Mouse (Mus musculus) Patski (cell line): Measurements from ENCODE around the gene Mdc1. TPM values are rescaled to one million over a fixed set of nuclear protein-coding genes. Genes with fewer than 3 reads are reported as not detected.
A peak's percentile ranks its signal among the peaks of the same experiment; 100 is the strongest.

Source experiments
- ATAC-seq: fragments of 100-300 bp; one replicate; pipeline ENCODE4 v1.8.0; 2021
- CTCF ChIA-PET: fragments of 350-600 bp; sonication (Branson Sonifier 250); formaldehyde crosslinking; loops from one replicate; lab custom pipeline; 2022; ENCODE audit warnings: inconsistent platforms; lab: Charles Lee
- POLR2A ChIA-PET: fragments of 350-600 bp; sonication (Branson Sonifier 250); formaldehyde crosslinking; loops from one replicate; lab custom pipeline; 2022; ENCODE audit warnings: antibody characterized with exemption, inconsistent platforms; lab: Charles Lee
- DNase-seq: peaks from one replicate; pipeline ENCODE4 v3.0.0-alpha.2; 2011; ENCODE audit warnings: low read depth, low spot score
- H3K27me3 ChIP-seq: fragments of 371-371 bp; one replicate; pipeline ENCODE4 v1.5.1; 2021
- CTCF ChIP-seq: fragments of 100-300 bp; IDR thresholded peaks from one replicate; pipeline ENCODE4 v1.5.1; 2021
- in situ Hi-C: fragments of 300-500 bp; cut with MboI; formaldehyde crosslinking; loops from 3 replicates; pipeline ENCODE4 v1.11.1; 2018; ENCODE audit warnings: low pct_unique_long_range_greater_than_20kb, mixed read lengths
- polyA plus RNA-seq: library from polyadenylated mRNA; unstranded; gene quantifications from one replicate; pipeline ENCODE4 v1.2.3, GENCODE M21; 2021

Gene Mdc1
- polyA plus RNA-seq, 1 experiment from 2014 or later, result 23.9 TPM

GRCm38 (mm10) chr17:35810900-35811648, 30.2 kb upstream of the Mdc1 start:
- ATAC-seq (no peak), DNase-seq (no peak)
- in situ Hi-C loops, result loop anchor here (5.0 kb wide), 1 partner anchor 34 kb away; no protein-coding TSS in a partner anchor
- H3K27me3 ChIP-seq, result no peaks in the 10 kb centered on the region
- ChIA-PET CTCF (interaction anchor here (0.7 to 1.8 kb wide), 5 partner anchors 10 to 85 kb away, joined by 3 to 5 read pairs (median 3); no protein-coding TSS in a partner anchor), POLR2A (interaction anchor here (1.0 to 1.2 kb wide), 2 partner anchors 11 to 27 kb away, joined by 3 to 4 read pairs; partner anchors contain the start of gene Ier3)
- no peak for TF ChIP-seq CTCF

- DNase-seq (no peak), ATAC-seq (no peak)
- POLR2A ChIA-PET, result interaction anchor here (1.2 to 2.9 kb wide), 5 partner anchors 8 to 41 kb away, joined by 3 to 31 read pairs (median 6); partner anchors contain the start of genes Flot1 and Ier3
- H3K27me3 ChIP-seq, result no peaks in the 10 kb centered on the region
- TF ChIP-seq CTCF, result no peak
- in situ Hi-C loops, result loop anchor here (5.0 kb wide), 1 partner anchor 35 kb away; no protein-coding TSS in a partner anchor
- CTCF ChIA-PET, result interaction anchor here (1.1 to 3.1 kb wide), 7 partner anchors 8 to 86 kb away, joined by 3 to 13 read pairs (median 4); partner anchors contain the start of gene Flot1
Observed at GRCm38 (mm10) chr17:35812307-35812706, 29.0 kb upstream of the Mdc1 start.

- ChIA-PET POLR2A (interaction anchor here (0.9 to 2.9 kb wide), 5 partner anchors 8 to 42 kb away, joined by 3 to 31 read pairs (median 6); partner anchors contain the start of genes Flot1 and Ier3), CTCF (interaction anchor here (0.8 to 3.1 kb wide), 9 partner anchors 8 to 87 kb away, joined by 3 to 13 read pairs (median 4); partner anchors contain the start of genes Flot1 and Ier3)
- ATAC-seq (peak; percentile 73), DNase-seq (no peak)
- in situ Hi-C loops, result loop anchor here (5.0 kb wide), 1 partner anchor 35 kb away; no protein-coding TSS in a partner anchor
- no peak for TF ChIP-seq CTCF
- H3K27me3 ChIP-seq, result no peaks in the 10 kb centered on the region
Observed at GRCm38 (mm10) chr17:35812736-35813135, 28.6 kb upstream of the Mdc1 start.

GRCm38 (mm10) chr17:35813245-35813647, 28.1 kb upstream of the Mdc1 start:
- peak; percentile 83 for ATAC-seq
- in situ Hi-C loops, result loop anchor here (5.0 kb wide), 1 partner anchor 36 kb away; no protein-coding TSS in a partner anchor
- POLR2A ChIA-PET, result interaction anchor here (0.9 to 2.9 kb wide), 5 partner anchors 9 to 42 kb away, joined by 3 to 31 read pairs (median 6); partner anchors contain the start of genes Flot1 and Ier3
- CTCF ChIA-PET, result interaction anchor here (0.8 to 3.1 kb wide), 9 partner anchors 8 to 87 kb away, joined by 3 to 13 read pairs (median 4); partner anchors contain the start of genes Flot1 and Ier3
- no peaks in the 10 kb centered on the region for H3K27me3 ChIP-seq
- no peak for TF ChIP-seq CTCF
- peak; percentile 100 for DNase-seq

- ChIA-PET POLR2A (interaction anchor here (0.9 to 2.9 kb wide), 5 partner anchors 9 to 43 kb away, joined by 3 to 31 read pairs (median 6); partner anchors contain the start of genes Flot1 and Ier3), CTCF (interaction anchor here (1.0 to 3.1 kb wide), 6 partner anchors 9 to 77 kb away, joined by 3 to 13 read pairs (median 4); partner anchors contain the start of gene Flot1)
- no peak for DNase-seq
- ATAC-seq, result peak; percentile 12
- H3K27me3 ChIP-seq, result no peaks in the 10 kb centered on the region
- no peak for TF ChIP-seq CTCF
- in situ Hi-C loops, result loop anchor here (5.0 kb wide), 1 partner anchor 36 kb away; no protein-coding TSS in a partner anchor
Observed at GRCm38 (mm10) chr17:35813653-35814052, 27.7 kb upstream of the Mdc1 start.

GRCm38 (mm10) chr17:35814678-35815077, 26.6 kb upstream of the Mdc1 start:
- no peaks in the 10 kb centered on the region for H3K27me3 ChIP-seq
- TF ChIP-seq CTCF, result no peak
- CTCF ChIA-PET, result interaction anchor here (3.1 to 3.5 kb wide), 2 partner anchors 38 to 75 kb away, joined by 13 to 14 read pairs; no protein-coding TSS in a partner anchor
- ATAC-seq, result no peak
- POLR2A ChIA-PET, result interaction anchor here (0.8 to 2.9 kb wide), 3 partner anchors 8 to 56 kb away, joined by 3 to 31 read pairs (median 3); partner anchors contain the start of genes Flot1 and Ier3
- no peak for DNase-seq
- in situ Hi-C loops, result loop anchor here (5.0 kb wide), 1 partner anchor 37 kb away; no protein-coding TSS in a partner anchor

- DNase-seq (no peak), ATAC-seq (no peak)
- H3K27me3 ChIP-seq, result no peaks in the 10 kb centered on the region
- POLR2A ChIA-PET, result interaction anchor here (0.9 kb wide), 1 partner anchor 22 kb away, joined by 3 read pairs; no protein-coding TSS in a partner anchor
- CTCF ChIA-PET, result interaction anchor here (0.7 to 3.5 kb wide), 4 partner anchors 13 to 77 kb away, joined by 3 to 14 read pairs (median 3); no protein-coding TSS in a partner anchor
- in situ Hi-C loops, result no loop called here
- no peak for TF ChIP-seq CTCF
Observed at GRCm38 (mm10) chr17:35815836-35816235, 25.5 kb upstream of the Mdc1 start.

GRCm38 (mm10) chr17:35816686-35817085, 24.6 kb upstream of the Mdc1 start:
- no peak for TF ChIP-seq CTCF
- CTCF ChIA-PET, result interaction anchor here (3.5 kb wide), 1 partner anchor 77 kb away, joined by 14 read pairs; no protein-coding TSS in a partner anchor
- no peak for ATAC-seq
- no peaks in the 10 kb centered on the region for H3K27me3 ChIP-seq
- DNase-seq, result no peak
- in situ Hi-C loops, result no loop called here
- POLR2A ChIA-PET, result no interaction called here

- ATAC-seq (no peak), DNase-seq (no peak)
- CTCF ChIA-PET, result interaction anchor here (1.2 to 3.5 kb wide), 2 partner anchors 16 to 78 kb away, joined by 4 to 14 read pairs; no protein-coding TSS in a partner anchor
Observed at GRCm38 (mm10) chr17:35817226-35817625, 24.1 kb upstream of the Mdc1 start.

More at GRCm38 (mm10) chr17:35817226-35817625, 24.1 kb upstream of the Mdc1 start:
- H3K27me3 ChIP-seq, result no peaks in the 10 kb centered on the region
- in situ Hi-C loops, result no loop called here
- POLR2A ChIA-PET, result no interaction called here
- no peak for TF ChIP-seq CTCF
